Mouse (Mus musculus): ENCODE results near the gene Ccdc80. TPM values are rescaled to one million over a fixed set of nuclear protein-coding genes. Genes with fewer than 3 reads are reported as not detected.

Ccdc80 gene
- 4.1 and 5.2 TPM in 2 replicates for total RNA-seq (2023)

GRCm38 (mm10) chr16:45093137-45093731 lies at the start of gene Ccdc80:
Gene Ccdc80, plus strand, starts transcription at chr16:45093402.

DNA sequence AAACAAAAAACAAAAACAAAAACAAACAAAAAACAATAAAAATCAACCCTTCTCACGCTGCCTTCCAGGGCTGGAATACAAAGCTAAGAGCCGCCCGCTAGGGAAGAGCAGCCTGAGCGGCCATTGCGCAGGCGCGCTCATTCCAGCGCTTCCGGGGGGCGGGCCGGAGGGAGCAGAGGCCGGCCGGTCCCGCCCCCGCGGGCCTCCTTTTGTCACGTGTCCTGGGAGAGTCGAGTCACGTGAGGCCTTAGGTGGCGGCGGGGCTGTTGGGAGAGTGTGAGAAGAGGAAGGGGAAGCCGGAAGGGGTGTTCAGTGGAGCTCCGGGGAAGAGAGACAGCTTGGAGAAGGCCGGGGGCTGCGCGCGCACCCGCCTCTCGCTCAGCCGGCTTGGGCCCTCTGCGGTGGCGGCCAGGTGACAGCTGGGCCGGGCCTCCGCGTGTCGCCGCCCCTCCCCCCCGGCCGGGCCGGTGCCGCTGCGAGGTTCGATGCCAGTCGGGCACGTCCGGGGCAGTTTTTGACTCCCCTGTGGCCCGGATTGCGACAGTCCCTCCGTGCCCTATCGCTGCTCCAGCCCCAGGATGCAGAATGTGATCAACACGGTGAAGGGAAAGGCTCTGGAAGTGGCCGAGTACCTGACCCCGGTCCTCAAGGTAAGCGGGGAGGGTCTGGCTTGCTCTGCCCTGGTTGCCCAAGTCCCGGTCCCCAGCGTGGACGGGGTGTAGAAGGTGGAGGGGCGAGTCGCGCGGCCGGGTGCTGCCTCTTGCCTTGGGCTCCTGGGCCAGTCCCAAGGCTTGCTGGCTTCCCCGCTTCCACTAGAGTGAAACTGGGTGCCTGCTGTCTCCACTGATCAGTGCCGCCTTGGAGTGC lies 65.6 kb downstream of the Ccdc80 start, which contains the start of the genes Slc35a5 and Atg3:
TSS of gene Slc35a5 (minus strand) at position 185 of the 867 bp plus-strand sequence.
TSS of gene Atg3 (plus strand) at position 264 of the 867 bp plus-strand sequence.

Other genes with a start within 250 kb of the Ccdc80 start
- 0.25 TPM in 1 of 2 replicates, not detected in the other for gene Cd200r2, start 226.3 kb upstream of the Ccdc80 start, total RNA-seq (2023)
- 1.8 and 2.2 TPM in 2 replicates for gene Cd200r3, start 149.7 kb upstream of the Ccdc80 start, total RNA-seq (2023)
- gene Slc35a5, start 65.3 kb downstream of the Ccdc80 start, total RNA-seq (2023) = 59.9 and 63.1 TPM in 2 replicates
- 125 and 133 TPM in 2 replicates for gene Atg3, start 65.4 kb downstream of the Ccdc80 start, total RNA-seq (2023)
- gene Btla, start 130.9 kb downstream of the Ccdc80 start, total RNA-seq (2023) = 3.4 and 7.5 TPM in 2 replicates